Mouse (Mus musculus) liver, embryonic 13.5 days (tissue): Measurements from ENCODE around the gene Aanat. TPM values are rescaled to one million over a fixed set of nuclear protein-coding genes. Genes with fewer than 3 reads are reported as not detected.

Experiments
- ATAC-seq: fragments of 200-750 bp; cut with Nextera tagmentation; 2 replicates; pipeline ENCODE4 v1.8.0; 2017; ENCODE audit warnings: low read depth, mild to moderate bottlenecking, moderate number of reproducible peaks, moderate library complexity
- DNase-seq: peaks from one replicate; pipeline ENCODE4 v3.0.0; 2022
- H3K27ac ChIP-seq: fragments of 300-500 bp; sonication (generic); 2 replicates; pipeline ENCODE4 v1.5.1; 2015; ENCODE audit warnings: moderate library complexity, mild to moderate bottlenecking, inconsistent platforms
- H3K27me3 ChIP-seq: fragments of 300-500 bp; sonication (generic); 2 replicates; pipeline ENCODE4 v1.6.1; 2015; ENCODE audit warnings: mild to moderate bottlenecking, inconsistent platforms
- H3K36me3 ChIP-seq: fragments of 300-500 bp; sonication (generic); 2 replicates; pipeline ENCODE4 v1.6.1; 2015; ENCODE audit warnings: mild to moderate bottlenecking, inconsistent platforms
- H3K4me1 ChIP-seq: fragments of 300-500 bp; sonication (generic); replicated peaks from 2 replicates; pipeline ENCODE4 v1.6.1; 2015; ENCODE audit warnings: inconsistent platforms
- H3K4me2 ChIP-seq: fragments of 300-500 bp; sonication (generic); 2 replicates; pipeline ENCODE4 v1.6.1; 2015; ENCODE audit warnings: inconsistent platforms, mild to moderate bottlenecking, moderate library complexity
- H3K4me3 ChIP-seq: fragments of 300-500 bp; sonication (generic); replicated peaks from 2 replicates; pipeline ENCODE4 v1.5.1; 2015; ENCODE audit warnings: mild to moderate bottlenecking, inconsistent platforms
- H3K9ac ChIP-seq: fragments of 300-500 bp; sonication (generic); 2 replicates; pipeline ENCODE4 v1.6.1; 2015; ENCODE audit warnings: mild to moderate bottlenecking, inconsistent platforms
- H3K9me3 ChIP-seq: fragments of 300-500 bp; sonication (generic); replicated peaks from 2 replicates; pipeline ENCODE4 v1.6.1; 2016; ENCODE audit warnings: inconsistent platforms
- WGBS: fragments of 180-500 bp; shearing (Covaris S2); methylation state at CpG from one replicate; pipeline ENCODE4 v1.1.7; 2015; ENCODE audit not compliant: insufficient replicate concordance; 5-methylcytosine and 5-hydroxymethylcytosine counted together
- polyA plus RNA-seq: library from polyadenylated mRNA; unstranded; fragments of >200 nt; fragmentation: Nextera tagmentation; extraction: Ambion mirVana; gene quantifications from 2 replicates; pipeline ENCODE4 v1.2.1, GENCODE M21; 2015

The Aanat gene
- polyA plus RNA-seq, 1 experiment from 2014 or later, result not detected

- Histone ChIP-seq H3K9me3 (no peaks in the 10 kb centered on the region), H3K27me3 (no peaks in the 10 kb centered on the region), H3K4me1 (peaks cover 73% of the 10 kb centered on the region), H3K27ac (peak overlapping the region; percentile 97), H3K36me3 (peaks cover 23% of the 10 kb centered on the region), H3K4me2 (peak overlapping the region; percentile 29), H3K9ac (peak overlapping the region; percentile 59), H3K4me3 (no peak overlapping the region)
- DNase-seq (no peak), ATAC-seq (peak; percentile 55)
- 71% methylated on average over 1 of the region's 1 CpGs for WGBS
Measured at GRCm38 (mm10) chr11:116612554-116612953, 26.3 kb downstream of the Aanat start.

- no peak overlapping the region for H3K4me3 ChIP-seq
- DNase-seq (no peak), ATAC-seq (no peak)
- no peaks in the 10 kb centered on the region for H3K9me3 ChIP-seq
- peaks cover 16% of the 10 kb centered on the region for H3K36me3 ChIP-seq
- H3K4me2 ChIP-seq, result peak overlapping the region; percentile 29; the same call in 1 of the 2 replicates
- H3K4me1 ChIP-seq, result peaks cover 80% of the 10 kb centered on the region
- peak overlapping the region; percentile 97 for H3K27ac ChIP-seq
- H3K9ac ChIP-seq, result peak overlapping the region; percentile 59
- no peaks in the 10 kb centered on the region for H3K27me3 ChIP-seq
- 93% methylated on average over 6 of the region's 6 CpGs for WGBS
Measured at GRCm38 (mm10) chr11:116613234-116613633, 27.0 kb downstream of the Aanat start.

- H3K27ac ChIP-seq, result peak overlapping the region; percentile 97
- 0 out of 2 replicates have a peak, but pooled peaks cover 2% of the 10 kb centered on the region for H3K36me3 ChIP-seq
- H3K4me1 ChIP-seq, result peaks cover 92% of the 10 kb centered on the region
- ATAC-seq (peak; percentile 72), DNase-seq (peak; percentile 84)
- H3K9ac ChIP-seq, result peak overlapping the region; percentile 73
- H3K27me3 ChIP-seq, result no peaks in the 10 kb centered on the region
- no peaks in the 10 kb centered on the region for H3K9me3 ChIP-seq
- 5% methylated on average over 15 of the region's 15 CpGs for WGBS
- peak overlapping the region; percentile 84 for H3K4me2 ChIP-seq
- H3K4me3 ChIP-seq, result peak overlapping the region; percentile 54
Measured at GRCm38 (mm10) chr11:116615735-116616437, 29.7 kb downstream of the Aanat start.

- Histone ChIP-seq H3K27ac (peak overlapping the region; percentile 97), H3K9me3 (no peaks in the 10 kb centered on the region), H3K36me3 (0 out of 2 replicates have a peak, but pooled peaks cover 2% of the 10 kb centered on the region), H3K9ac (peak overlapping the region; percentile 73), H3K27me3 (no peaks in the 10 kb centered on the region), H3K4me2 (peak overlapping the region; percentile 84), H3K4me3 (peak overlapping the region; percentile 54), H3K4me1 (peaks cover 99% of the 10 kb centered on the region)
- ATAC-seq (no peak), DNase-seq (no peak)
- 40% methylated on average over 10 of the region's 10 CpGs for WGBS
Measured at GRCm38 (mm10) chr11:116616438-116617118, 30.3 kb downstream of the Aanat start.

GRCm38 (mm10) chr11:116617641-116618040 is 31.4 kb downstream of the Aanat start:
- 75% methylated on average over 7 of the region's 7 CpGs for WGBS
- 0 out of 2 replicates have a peak, but pooled peaks cover 2% of the 10 kb centered on the region for H3K36me3 ChIP-seq
- peaks cover 100% of the 10 kb centered on the region for H3K4me1 ChIP-seq
- H3K27me3 ChIP-seq, result no peaks in the 10 kb centered on the region
- ATAC-seq, result no peak
- peak overlapping the region; percentile 93 for H3K9ac ChIP-seq
- no peaks in the 10 kb centered on the region for H3K9me3 ChIP-seq
- peak overlapping the region; percentile 97 for H3K27ac ChIP-seq
- DNase-seq, result no peak
- H3K4me3 ChIP-seq, result no peak overlapping the region
- peak overlapping the region; percentile 17; the same call in 1 of the 2 replicates for H3K4me2 ChIP-seq

- ATAC-seq (no peak), DNase-seq (no peak)
- peak overlapping the region; percentile 93 for H3K9ac ChIP-seq
- peak overlapping the region; percentile 97 for H3K27ac ChIP-seq
- H3K4me1 ChIP-seq, result peaks cover 100% of the 10 kb centered on the region
- H3K9me3 ChIP-seq, result no peaks in the 10 kb centered on the region
- no peak overlapping the region for H3K4me3 ChIP-seq
- WGBS, result 65% methylated on average over 7 of the region's 7 CpGs
- no peaks in the 10 kb centered on the region for H3K27me3 ChIP-seq
- no peaks in the 10 kb centered on the region for H3K36me3 ChIP-seq
- H3K4me2 ChIP-seq, result peak overlapping the region; percentile 94
Measured at GRCm38 (mm10) chr11:116618666-116619065, 32.4 kb downstream of the Aanat start.

GRCm38 (mm10) chr11:116619156-116619555 is 32.9 kb downstream of the Aanat start:
- ATAC-seq (no peak), DNase-seq (no peak)
- Histone ChIP-seq H3K9ac (peak overlapping the region; percentile 93), H3K27ac (peak overlapping the region; percentile 97), H3K4me1 (peaks cover 98% of the 10 kb centered on the region), H3K4me2 (peak overlapping the region; percentile 94), H3K4me3 (peak overlapping the region; percentile 86; the same call in 1 of the 2 replicates), H3K9me3 (no peaks in the 10 kb centered on the region), H3K27me3 (no peaks in the 10 kb centered on the region), H3K36me3 (no peaks in the 10 kb centered on the region)
- WGBS, result 88% methylated on average over 7 of the region's 7 CpGs

- peak overlapping the region; percentile 94 for H3K4me2 ChIP-seq
- no peaks in the 10 kb centered on the region for H3K9me3 ChIP-seq
- peaks cover 98% of the 10 kb centered on the region for H3K4me1 ChIP-seq
- ATAC-seq (no peak), DNase-seq (no peak)
- WGBS, result 60% methylated on average over 8 of the region's 8 CpGs
- H3K27me3 ChIP-seq, result no peaks in the 10 kb centered on the region
- no peaks in the 10 kb centered on the region for H3K36me3 ChIP-seq
- H3K9ac ChIP-seq, result peak overlapping the region; percentile 93
- H3K27ac ChIP-seq, result peak overlapping the region; percentile 97
- peak overlapping the region; percentile 86 for H3K4me3 ChIP-seq
Measured at GRCm38 (mm10) chr11:116619561-116619960, 33.3 kb downstream of the Aanat start.

- peak overlapping the region; percentile 94 for H3K4me2 ChIP-seq
- peaks cover 98% of the 10 kb centered on the region for H3K4me1 ChIP-seq
- no peaks in the 10 kb centered on the region for H3K36me3 ChIP-seq
- H3K9ac ChIP-seq, result peak overlapping the region; percentile 93
- ATAC-seq, result peak; percentile 74
- H3K4me3 ChIP-seq, result peak overlapping the region; percentile 86
- no peaks in the 10 kb centered on the region for H3K27me3 ChIP-seq
- peak overlapping the region; percentile 97 for H3K27ac ChIP-seq
- 13% methylated on average over 9 of the region's 9 CpGs for WGBS
- DNase-seq, result peak; percentile 77
- H3K9me3 ChIP-seq, result no peaks in the 10 kb centered on the region
Measured at GRCm38 (mm10) chr11:116620073-116620472, 33.8 kb downstream of the Aanat start.

- DNase-seq (no peak), ATAC-seq (peak; percentile 52)
- H3K4me3 ChIP-seq, result peak overlapping the region; percentile 86
- H3K4me1 ChIP-seq, result peaks cover 98% of the 10 kb centered on the region
- H3K9ac ChIP-seq, result peak overlapping the region; percentile 93
- peak overlapping the region; percentile 94 for H3K4me2 ChIP-seq
- H3K36me3 ChIP-seq, result no peaks in the 10 kb centered on the region
- H3K27me3 ChIP-seq, result no peaks in the 10 kb centered on the region
- WGBS, result 51% methylated on average over 10 of the region's 10 CpGs
- peak overlapping the region; percentile 97 for H3K27ac ChIP-seq
- H3K9me3 ChIP-seq, result no peaks in the 10 kb centered on the region
Measured at GRCm38 (mm10) chr11:116620559-116621253, 34.5 kb downstream of the Aanat start.

GRCm38 (mm10) chr11:116621258-116621704 is 35.0 kb downstream of the Aanat start:
- ATAC-seq (no peak), DNase-seq (no peak)
- Histone ChIP-seq H3K27me3 (no peaks in the 10 kb centered on the region), H3K4me2 (peak overlapping the region; percentile 94), H3K36me3 (no peaks in the 10 kb centered on the region), H3K4me1 (peaks cover 96% of the 10 kb centered on the region), H3K9ac (peak overlapping the region; percentile 93), H3K9me3 (no peaks in the 10 kb centered on the region), H3K27ac (peak overlapping the region; percentile 97), H3K4me3 (peak overlapping the region; percentile 86; the same call in 1 of the 2 replicates)
- 55% methylated on average over 6 of the region's 6 CpGs for WGBS
